Mouse (Mus musculus) gastrocnemius, postnatal 36 days (tissue): ENCODE measurements around the gene Coro7. TPM values are rescaled to one million over a fixed set of nuclear protein-coding genes. Genes with fewer than 3 reads are reported as not detected.
A peak's percentile ranks its signal among the peaks of the same experiment; 100 is the strongest.
"Not testable (repeated sequence)": the region's sequence is repeated elsewhere in the genome, so short reads cannot be mapped to it uniquely, and the experiment has no call there.

Experiments
- DNase-seq, 2 experiments: peaks; one replicate each; pipeline ENCODE4 v3.0.0; 2022
- intact Hi-C: fragments of 180-260 bp; cut with DNase I; formaldehyde crosslinking; loops from one replicate; pipeline ENCODE4 v1.15.1; 2025
- total RNA-seq, 2 experiments: library from RNA; stranded (reverse); gene quantifications; 2 replicates each; pipeline ENCODE4 v1.2.3; 2021

Coro7 gene
- total RNA-seq, 2 experiments from 2014 or later = 13.1 to 15.2 TPM

DNA sequence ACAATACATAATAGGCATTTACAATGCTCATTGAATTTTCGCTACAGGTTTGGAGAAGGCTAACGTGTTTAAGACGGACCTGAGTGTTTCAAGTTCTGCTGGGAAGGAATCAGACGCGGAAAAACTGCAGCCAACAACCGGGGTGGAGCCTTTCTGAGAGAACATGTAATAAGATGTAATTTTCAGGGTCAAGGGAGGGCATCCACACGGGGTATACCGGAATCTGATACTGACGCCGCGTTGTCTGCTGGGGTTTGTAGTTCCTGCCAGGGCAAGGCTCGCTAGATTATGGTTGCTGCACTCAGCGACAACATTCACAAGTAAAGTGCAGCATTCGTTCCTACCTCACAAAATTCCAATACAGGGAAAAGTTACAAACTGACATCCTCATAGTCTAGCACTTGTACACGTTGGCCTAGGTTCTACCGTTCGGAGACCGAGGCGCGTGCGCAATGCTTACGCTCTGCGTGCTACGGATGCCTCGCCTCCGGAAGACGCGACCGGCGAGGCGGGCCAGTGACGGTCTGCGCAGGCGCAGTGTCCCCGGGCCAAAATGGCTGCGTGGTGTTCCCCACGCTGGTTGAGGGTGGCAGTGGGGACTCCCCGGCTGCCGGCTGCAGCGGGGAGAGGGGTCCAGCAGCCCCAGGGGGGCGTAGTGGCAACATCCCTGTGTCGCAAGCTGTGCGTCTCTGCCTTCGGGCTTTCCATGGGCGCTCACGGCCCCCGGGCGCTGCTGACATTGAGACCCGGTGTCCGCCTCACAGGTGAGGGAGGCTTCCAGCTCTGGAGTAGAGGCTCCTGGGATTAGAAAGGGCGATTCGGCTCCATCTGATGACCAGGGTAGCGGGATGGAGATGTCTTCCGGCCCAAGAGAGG lies 4.2 kb upstream of the Coro7 start:
- peak; percentile 95 to 96 for DNase-seq
- intact Hi-C loops = loop anchor here (5.0 kb wide), 1 partner anchor 103 kb away; no protein-coding TSS in a partner anchor

DNA sequence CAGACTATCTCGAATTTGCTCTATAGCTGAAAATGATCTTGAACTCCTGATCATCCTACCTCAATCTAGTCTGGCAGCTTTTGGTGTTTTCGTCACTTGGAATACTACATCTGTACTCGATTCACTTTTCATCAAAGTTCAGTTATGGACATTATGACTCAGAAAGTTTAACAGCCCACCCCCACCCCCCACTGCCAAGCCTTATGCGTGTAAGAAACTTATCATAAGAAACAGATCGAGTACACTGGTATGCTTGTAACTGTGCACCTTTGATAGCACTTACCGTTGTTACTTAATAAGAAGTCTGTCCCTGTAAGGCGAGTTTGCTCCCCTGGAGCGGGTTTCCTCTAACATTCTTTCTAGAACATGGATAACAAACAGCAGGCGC lies 3.6 kb upstream of the Coro7 start:
- DNase-seq = no peak
- intact Hi-C loops = loop anchor here (5.0 kb wide), 1 partner anchor 104 kb away; no protein-coding TSS in a partner anchor

DNA sequence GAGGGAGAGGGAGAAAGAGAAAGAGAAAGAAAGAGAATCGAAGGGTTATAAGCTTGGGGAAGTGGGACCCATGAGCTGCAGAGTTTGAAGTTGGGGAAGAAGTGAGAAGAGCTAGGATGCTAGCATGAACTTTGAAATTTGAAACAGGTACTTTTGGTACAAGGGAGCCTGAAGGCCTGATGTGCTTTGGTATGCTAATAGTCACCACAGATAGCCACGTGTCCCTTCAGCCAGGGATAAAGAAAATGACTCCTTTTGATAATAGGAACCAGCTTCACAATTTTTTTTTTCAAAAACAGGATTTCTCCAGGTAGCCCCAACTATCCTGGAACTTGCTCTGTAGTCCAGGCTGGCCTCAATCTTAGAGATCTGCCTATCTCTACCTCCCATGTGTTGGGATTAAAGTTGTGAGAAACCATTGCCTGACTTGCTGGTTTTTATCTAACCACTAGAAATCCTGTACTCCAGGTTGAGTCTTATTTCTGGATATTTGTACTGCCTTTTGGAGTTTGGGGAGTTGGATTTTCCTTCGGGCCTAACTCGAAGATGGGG lies 3.1 kb upstream of the Coro7 start:
- DNase-seq = no peak
- intact Hi-C loops = loop anchor here (5.0 kb wide), 1 partner anchor 105 kb away; no protein-coding TSS in a partner anchor

DNA sequence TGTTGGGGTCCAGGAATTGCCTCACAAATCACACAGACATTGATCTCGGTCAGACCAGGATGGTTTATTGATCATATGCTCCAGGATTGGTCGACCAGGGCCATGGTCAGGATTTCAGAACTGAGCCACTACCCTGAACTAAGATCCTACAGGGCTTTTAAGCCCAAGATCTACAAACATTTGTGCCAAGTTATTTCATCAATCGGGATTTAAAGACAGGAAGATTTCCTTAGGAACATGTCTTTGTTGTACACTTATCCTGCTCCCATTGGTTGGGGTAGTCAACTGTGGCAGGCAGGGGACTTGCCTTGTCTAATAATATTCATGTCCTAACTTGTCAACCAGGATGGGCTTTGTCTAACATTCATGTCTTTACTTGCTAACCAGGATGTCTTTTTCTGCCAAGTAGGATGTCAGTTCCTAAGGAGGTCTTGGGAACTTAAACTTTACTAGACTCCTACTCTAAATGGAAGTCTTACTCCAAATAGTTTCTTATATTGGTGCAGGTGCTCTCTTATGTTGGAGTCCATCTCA lies 1.4 kb upstream of the Coro7 start:
- not testable (repeated sequence) for DNase-seq
- intact Hi-C loops = loop anchor here (5.0 kb wide), 1 partner anchor 106 kb away; no protein-coding TSS in a partner anchor

DNA sequence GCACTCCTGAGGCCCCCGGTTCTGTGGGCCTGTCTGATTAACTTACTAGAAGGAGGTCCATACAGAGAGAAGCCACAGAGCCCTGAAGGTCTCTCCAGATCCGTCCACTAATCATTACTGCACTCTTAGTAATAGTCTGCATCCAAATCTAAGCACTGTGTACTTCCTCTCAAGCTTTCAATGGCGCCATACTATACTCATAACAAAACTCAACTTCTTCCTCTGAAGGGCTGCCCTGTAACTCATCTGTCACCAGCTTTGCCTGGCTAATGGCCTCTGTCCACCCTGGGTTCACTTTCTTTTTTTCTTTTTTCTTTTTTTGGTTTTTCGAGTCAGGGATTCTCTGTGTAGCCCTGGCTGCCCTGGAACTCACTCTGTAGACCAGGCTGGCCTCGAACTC lies 1.5 kb downstream of the Coro7 start:
- no peak for DNase-seq
- intact Hi-C loops = no loop called here

DNA sequence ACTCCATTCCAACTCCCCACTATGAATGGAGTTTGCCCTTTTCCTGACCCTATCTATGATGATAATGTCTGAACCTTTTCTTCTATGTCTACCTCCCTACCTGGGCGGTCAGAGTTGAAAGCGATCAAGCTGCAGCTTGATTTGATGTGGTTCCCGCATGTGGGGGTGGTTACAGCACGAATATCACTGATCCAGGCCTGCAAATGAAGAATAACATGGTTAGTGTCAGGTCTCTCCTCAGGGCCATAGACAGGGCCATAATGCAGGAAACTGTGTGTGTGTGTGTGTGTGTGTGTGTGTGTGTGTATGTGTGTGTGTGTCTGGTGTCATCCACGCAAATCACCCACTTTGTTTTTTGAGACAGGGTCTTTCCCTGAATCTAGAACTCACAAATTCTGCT lies 2.7 kb downstream of the Coro7 start:
- intact Hi-C loops = no loop called here
- no peak for DNase-seq

DNA sequence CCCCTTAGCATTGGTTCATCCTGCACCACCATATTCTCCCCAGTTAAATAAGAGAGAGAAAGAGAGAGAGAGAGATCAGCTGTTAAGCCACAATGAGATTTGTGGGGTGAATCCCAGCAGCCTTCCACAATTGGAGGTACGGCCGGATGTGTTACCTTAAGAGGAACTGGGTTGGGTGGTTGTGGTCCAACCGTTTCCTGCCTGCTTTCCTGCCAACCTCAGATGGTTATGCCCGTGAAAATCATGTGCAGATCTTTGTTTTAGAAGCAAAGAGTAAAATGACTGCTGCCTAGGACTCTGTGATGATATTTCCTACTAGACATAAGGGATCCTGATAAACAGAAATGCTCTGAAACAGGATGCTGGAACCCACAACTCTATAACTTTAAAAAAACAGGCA lies 5.5 kb downstream of the Coro7 start:
- no peak for DNase-seq
- intact Hi-C loops = no loop called here

DNA sequence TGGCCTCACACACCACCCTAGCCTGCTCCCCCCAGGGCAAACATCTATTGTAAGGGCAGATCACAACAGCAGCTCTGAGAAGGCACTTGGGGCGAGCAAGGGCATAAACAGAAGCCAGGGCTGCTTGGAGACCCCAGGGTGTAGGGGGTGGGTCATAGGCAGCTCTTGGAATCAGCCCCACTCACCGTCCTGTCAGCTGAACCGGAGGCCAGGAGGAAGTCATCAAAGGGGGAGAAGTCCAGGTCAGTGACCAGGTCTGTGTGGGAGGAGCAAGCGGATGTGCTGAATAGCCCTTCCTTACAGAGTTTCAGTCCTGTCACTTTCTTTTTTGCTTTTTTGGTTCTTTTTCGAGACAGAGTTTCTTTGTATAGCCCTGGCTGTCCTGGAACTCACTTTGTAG lies 9.3 kb downstream of the Coro7 start:
- DNase-seq = no peak
- intact Hi-C loops = no loop called here

DNA sequence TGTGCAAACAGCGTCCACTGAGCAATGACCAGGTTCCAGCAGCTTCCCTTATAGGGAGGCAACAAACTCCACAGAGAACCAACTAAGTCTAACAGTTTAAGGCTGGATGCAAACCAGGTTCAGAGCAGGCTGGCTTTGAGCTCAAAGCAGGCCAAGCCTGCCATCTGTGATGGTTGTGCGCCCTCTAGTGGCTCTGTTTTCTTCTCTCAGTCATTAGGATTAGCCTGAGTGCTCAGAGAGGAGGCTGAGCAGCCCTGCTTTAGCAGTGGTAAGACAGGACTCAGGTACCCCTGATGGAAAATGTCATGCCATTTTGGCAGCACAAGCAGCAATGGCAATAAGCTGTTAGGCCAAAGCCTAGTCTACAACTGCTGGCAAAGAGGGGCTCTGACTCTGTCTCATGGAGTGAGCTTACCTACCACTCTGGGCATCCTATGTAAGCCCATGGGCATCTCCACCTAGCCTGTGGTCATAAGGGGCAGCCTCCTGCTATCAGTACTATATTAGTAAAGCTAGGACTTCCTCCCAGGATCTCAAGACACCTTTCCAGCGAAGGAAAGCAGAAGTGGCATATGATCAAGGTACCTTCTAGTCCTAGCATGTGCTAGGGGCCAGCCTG lies 12.3 kb downstream of the Coro7 start:
- DNase-seq = peak; percentile 66 to 81
- intact Hi-C loops = loop anchor here (5.0 kb wide), 1 partner anchor 100 kb away; no protein-coding TSS in a partner anchor

DNA sequence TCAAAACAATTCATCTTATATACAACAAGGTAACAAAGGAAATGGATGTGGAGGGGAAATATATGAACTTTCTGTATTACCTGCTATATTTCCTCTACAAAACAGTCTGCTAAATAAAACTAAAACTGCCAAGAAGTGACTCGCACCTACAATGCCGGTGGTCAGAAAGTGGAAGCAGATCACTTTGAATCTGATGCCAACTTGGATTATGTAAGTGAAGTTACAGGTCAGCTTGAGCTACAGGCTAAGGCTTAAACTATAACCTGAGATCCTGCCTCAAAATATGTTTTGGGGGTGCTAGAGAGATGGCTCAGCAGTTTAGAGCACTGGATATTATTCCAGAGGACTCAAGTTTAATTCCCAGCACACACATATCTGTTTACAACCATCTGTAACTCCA lies 13.9 kb downstream of the Coro7 start:
- intact Hi-C loops = loop anchor here (5.0 kb wide), 1 partner anchor 98 kb away; no protein-coding TSS in a partner anchor
- no peak for DNase-seq

DNA sequence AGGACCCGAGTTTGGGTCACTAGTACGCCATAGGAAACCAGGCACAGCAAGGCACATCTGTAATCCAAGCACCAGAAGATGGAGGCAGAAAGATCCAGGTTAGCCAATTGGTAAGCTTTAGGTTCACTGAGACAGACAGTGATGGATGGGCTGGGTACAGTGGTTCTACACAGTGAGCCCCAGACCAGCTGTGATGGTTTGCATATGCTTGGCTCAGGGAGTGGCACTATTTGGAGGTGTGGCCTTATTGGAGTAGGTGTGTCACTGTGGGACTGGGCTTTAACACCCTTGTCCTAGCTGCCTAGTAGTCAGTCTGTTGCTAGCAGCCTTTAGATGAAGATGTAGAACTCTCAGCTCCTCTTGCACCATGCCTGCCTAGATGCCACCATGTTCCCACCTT lies 15.8 kb downstream of the Coro7 start:
- intact Hi-C loops = no loop called here
- DNase-seq = no peak

DNA sequence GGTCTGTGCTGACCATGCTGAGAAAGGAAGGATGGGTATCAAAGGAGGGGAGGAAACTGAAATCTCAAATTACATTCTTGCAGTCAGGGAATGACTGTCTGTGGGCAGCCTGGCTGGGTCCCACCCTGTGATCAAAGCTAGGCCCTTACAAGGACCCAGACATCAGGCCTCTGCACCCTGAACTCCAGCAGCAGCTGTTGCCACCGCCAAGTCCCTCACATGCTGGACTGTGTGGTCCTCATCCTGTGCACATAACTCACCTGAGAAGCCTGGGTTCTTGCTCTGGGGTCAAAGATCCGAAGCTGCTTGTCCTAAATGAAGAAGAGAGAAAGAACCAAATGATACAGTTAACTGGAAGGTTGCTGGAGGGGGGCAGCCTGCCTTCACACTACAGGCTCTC lies 18.0 kb downstream of the Coro7 start:
- no peak for DNase-seq
- intact Hi-C loops = no loop called here

DNA sequence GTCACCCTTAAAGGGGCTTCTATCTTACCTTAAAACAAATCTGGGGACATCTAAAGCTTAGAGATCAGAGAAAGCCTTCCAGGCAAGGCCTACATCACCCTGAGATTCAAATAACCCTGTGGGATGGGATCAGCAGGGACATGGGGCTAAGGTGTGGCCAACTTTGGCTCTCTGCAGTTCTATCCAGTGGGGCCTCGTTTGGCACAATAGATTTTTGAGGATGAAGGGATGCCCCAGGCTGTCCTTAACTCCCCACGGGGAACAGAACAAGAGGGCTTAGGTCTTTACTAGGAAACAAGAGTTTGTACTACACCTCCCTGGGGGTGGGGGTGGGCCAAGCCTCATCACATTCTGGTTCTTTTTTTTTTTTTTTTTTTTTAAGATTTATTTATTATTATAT lies 20.3 kb downstream of the Coro7 start:
- no peak for DNase-seq
- intact Hi-C loops = no loop called here

DNA sequence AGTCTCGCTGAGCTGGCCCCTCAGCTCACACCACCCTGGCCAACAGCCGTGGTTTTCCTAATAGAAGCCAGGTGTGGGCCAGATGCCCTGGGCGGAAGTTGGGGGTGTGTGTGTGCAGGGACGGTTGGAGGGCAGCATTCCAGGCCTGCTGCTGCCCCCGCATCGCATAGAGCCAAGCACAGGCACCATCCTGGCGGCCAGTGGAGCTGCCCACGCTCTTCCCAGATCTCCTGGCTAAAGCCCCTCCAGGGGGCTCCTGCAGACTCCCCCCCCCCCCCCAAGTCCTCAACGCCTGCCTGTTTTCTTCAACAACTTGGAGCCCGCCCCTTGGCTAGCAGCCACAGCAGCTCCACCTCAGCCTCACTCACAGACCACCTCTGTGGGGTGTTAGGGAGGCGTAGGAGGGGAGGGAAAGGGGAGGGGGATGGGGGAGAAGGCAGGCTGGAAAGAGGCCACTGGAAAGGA lies 20.8 kb downstream of the Coro7 start:
- no peak for DNase-seq
- intact Hi-C loops = no loop called here

DNA sequence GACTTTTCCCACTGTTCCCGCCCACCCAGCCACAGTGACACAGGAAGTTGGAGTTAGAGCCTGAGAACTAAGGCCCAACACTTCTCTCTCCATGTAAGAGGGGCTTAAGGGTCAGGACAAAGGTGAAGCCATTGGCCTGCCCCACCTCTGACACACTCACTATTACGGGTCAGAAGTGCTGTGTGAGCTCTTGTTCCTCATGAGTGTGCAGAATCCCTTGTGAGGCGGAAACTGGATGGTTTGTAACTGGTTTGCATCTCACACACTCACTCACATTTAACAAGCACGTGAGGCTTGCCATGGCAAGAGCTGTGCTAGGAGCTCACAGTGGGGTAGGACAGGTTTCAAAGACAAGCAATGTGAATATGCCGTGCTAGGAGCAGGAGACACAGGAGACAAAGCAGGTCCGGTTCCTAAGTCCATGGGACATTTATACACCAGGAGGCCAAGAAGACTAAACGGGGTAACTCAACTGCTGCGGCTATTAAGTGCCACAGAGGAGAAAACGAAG lies 23.0 kb downstream of the Coro7 start:
- DNase-seq = no peak
- intact Hi-C loops = no loop called here

DNA sequence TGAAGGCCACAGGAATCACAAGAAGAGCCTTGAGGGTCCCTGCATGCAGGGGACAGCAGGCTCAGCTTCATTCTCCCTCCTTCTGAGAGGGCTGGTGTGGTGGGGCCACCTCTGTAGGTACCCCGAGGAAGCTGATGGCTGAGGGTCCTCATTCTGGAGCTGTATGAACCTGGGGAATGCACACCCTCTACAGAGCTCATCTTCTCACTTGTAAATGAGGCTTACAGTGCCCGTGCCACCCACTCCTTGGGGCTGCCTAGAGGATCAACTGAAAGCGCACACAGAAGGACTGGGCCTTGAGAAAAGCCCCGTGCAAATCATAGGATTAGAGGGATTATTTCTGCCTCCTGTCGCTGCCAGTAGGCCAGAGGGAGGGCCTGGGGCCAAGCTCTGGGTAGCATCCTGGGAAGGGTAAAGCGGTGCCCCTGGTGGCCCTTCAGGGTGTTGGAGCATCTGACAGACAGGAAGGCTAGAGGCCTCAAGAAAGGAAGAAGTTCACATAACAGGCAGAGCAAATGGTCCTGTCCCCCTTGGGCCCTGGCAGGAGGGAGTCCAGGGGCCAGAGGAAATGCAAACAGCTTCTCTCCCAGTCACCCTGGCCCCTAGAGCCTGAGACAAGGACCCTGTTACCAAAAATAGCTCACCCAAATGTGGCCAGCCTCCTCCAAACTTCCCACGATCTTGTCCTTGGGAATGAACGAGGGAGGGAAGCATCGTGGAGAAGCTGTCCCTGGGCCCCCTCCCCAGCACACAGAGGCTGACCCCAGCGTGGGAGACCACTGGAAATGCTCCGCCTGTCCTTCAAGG lies 23.6 kb downstream of the Coro7 start:
- intact Hi-C loops = no loop called here
- no peak for DNase-seq

DNA sequence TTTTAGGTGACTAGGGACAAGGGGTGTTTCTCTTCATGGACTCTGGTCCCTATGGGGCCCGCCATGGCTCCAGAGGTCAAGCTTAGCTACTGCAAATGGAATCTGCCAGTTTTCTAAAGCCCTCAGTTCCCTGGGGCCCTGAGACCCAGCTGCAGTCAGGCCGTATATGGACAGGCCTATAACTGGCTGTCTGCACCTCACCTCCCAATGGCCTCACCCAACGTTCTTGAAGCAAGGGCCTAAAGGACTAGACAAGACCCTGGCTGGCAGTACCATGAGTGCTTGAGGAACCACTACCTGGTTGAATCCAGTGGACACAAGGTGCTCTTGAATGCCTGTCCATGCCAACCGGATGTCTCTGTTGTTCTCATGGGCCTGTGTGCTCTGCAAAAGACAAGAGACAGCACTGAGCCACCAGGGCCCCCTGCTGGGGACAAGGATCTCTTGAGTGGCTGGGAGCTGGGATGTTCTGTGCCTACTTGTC lies 24.3 kb downstream of the Coro7 start:
- intact Hi-C loops = no loop called here
- no peak for DNase-seq

DNA sequence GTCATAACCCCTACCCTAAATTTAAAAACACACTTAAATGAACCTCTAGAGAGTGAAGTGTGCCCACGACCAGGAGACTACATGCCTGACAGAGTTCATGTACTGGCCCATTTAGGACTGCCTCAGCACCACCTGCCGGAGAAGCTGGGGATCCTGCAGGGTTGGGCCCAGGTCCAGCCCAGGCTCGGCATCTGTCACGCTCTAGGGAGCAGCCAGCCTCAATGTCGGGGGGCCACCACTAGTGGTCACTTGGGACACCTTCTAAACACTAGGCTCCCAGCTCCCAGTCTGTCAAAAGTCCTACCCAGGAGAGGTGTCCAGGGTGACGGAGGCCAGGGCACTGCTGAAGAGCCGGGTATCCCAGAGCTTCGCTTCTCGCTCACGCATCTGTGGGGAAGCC lies 24.9 kb downstream of the Coro7 start:
- no peak for DNase-seq
- intact Hi-C loops = no loop called here

DNA sequence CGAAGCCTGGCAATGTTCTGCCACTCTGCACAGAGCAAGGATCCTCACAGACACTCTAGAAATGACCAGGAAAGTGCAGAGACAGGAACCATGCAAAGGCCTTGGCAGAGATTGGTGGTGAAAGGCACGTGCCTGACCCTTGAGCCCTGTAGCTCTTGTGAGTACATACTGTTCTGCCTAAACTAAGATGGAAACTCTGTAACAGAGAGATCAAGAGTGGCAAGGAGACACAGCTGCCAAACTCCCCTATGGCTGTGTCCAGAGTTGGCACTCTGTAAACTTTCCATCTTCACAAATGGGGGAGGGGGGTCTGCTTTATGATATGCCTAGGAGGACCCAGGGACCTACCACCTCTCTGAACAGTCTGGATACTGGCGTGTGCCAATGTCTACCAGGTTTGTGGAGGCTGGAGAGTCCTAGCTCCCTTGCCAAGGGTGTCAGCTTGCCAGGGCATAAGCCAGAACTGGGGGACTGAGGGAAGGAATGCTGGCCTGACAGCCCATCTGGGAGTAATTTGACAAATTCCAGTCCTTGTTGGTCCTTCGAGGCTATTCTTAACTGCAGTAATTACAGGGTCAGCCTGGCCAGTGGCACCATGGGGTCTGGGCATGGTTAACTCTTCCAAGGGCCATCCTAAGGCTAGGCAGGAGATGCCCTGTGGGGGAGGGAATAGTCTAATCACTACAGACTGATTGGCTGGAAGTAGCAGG lies 26.7 kb downstream of the Coro7 start:
- intact Hi-C loops = no loop called here
- DNase-seq = no peak
